Mouse (Mus musculus): ENCODE data around the gene D5Ertd579e. TPM values are rescaled to one million over a fixed set of nuclear protein-coding genes. Genes with fewer than 3 reads are reported as not detected.

The D5Ertd579e gene
- total and polyA plus RNA-seq, 2 experiments from 2014 or later: 32.2 to 56.2 TPM

DNA sequence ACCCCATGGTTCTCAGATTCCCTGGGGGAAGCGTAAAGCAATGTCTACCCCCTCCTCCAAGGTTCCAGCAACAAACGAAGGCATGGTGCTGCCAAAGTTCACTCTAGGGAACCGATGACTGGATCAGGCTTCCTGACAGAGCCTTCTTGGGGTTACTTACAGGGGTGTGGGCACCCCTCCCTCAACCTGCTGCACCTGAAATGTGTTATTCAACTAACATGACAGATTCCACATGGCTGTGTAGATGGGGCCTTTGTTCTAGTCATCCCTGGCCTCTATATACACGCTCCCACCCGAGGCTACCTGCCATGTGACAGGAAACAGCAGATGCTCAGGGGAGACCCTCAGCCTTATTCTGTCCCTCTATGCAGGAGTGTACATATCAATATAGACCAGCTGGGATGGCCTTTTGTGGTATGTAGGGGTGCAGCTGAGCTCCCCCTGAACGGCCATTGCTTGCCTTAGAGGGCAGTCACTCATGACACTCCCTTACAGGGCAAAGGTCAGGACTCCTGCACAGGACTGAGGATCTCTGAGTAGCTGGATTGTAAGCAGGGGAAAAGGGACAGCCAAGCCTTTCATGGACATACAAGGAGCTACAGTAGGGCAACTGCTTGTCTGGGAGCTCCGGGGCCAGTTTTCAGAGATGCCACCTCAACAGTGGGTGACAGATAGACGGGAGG, 32.7 kb upstream of the D5Ertd579e start:
- H3K4me3 ChIP-seq (ENCODE audit: low read length): no peak overlapping the region
- no peak overlapping the region for H3K4me2 ChIP-seq (ENCODE audit: low read depth, low read length)
- no peaks in the 10 kb centered on the region; the same call in 1 of the 2 replicates for H3K27me3 ChIP-seq (ENCODE audit: insufficient read depth, low read length)
- TF ChIP-seq CTCF (IDR thresholded peaks at IDR 0.05; ENCODE audit: low read depth): no peak
- DNase-seq (ENCODE audit: low spot score): no peak
- ATAC-seq: no peak
- H3K27ac ChIP-seq: no peak overlapping the region
- 71% methylated on average over 8 of the region's 8 CpGs for WGBS
- no peak overlapping the region for H3K9ac ChIP-seq (replicated peaks; ENCODE audit: low read length)
- H3K4me1 ChIP-seq (ENCODE audit: insufficient read depth, low read length): no peaks in the 10 kb centered on the region; the same call in 1 of the 2 replicates
- no peaks in the 10 kb centered on the region for H3K9me3 ChIP-seq (ENCODE audit: low read length)
- no peaks in the 10 kb centered on the region for H3K36me3 ChIP-seq (ENCODE audit: insufficient read depth, low read length)

DNA sequence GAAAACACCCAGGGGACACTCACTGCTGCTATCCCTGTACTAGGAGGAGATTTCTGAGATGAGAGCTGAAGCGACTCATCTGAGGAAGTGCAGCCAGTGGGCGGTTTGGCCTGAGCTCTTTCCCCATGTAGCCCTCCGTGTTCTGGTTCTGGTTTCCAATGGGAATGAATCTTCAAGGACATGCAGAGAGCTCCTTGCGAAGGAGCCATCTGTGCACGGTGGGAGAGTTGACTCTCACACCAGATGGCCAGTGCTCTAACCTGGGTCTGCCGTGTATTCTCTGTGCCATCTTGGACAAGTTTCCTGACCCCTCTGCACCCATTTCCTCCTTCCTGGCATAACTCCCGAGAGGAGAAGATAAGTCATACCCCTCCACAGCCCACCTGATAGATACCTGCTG, 32.0 kb upstream of the D5Ertd579e start:
- Histone ChIP-seq H3K27me3 (ENCODE audit: insufficient read depth, low read length) (no peaks in the 10 kb centered on the region; the same call in 1 of the 2 replicates), H3K4me3 (ENCODE audit: low read length) (no peak overlapping the region), H3K4me1 (ENCODE audit: insufficient read depth, low read length) (no peaks in the 10 kb centered on the region; the same call in 1 of the 2 replicates), H3K9ac (replicated peaks; ENCODE audit: low read length) (no peak overlapping the region), H3K9me3 (ENCODE audit: low read length) (no peaks in the 10 kb centered on the region), H3K4me2 (ENCODE audit: low read depth, low read length) (no peak overlapping the region), H3K36me3 (ENCODE audit: insufficient read depth, low read length) (no peaks in the 10 kb centered on the region), H3K27ac (no peak overlapping the region)
- DNase-seq (ENCODE audit: low spot score): no peak
- no peak for ATAC-seq
- WGBS: 61% methylated on average over 7 of the region's 7 CpGs
- no peak for TF ChIP-seq CTCF (IDR thresholded peaks at IDR 0.05; ENCODE audit: low read depth)

DNA sequence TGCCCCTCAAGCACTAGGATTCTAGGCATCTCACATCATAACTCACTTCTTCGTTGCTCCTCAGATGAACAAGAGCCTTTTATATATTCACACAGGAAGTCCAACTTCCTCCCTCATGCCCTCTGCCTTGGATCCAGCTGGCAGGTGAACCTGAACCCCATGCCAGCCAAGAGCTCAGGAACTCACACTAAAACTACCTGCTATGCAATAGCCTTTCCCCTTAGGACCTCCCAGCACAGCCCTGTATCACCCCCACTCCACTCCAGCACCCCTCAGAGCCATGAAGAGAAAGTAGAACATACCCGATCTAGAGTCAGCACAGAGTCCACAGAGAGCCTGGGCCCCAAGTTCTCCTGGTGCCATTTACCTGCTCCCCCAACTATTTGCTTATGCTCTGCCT, 31.3 kb upstream of the D5Ertd579e start:
- ATAC-seq: no peak
- Histone ChIP-seq H3K27me3 (ENCODE audit: insufficient read depth, low read length) (no peaks in the 10 kb centered on the region), H3K36me3 (ENCODE audit: insufficient read depth, low read length) (no peaks in the 10 kb centered on the region), H3K27ac (no peak overlapping the region), H3K4me2 (ENCODE audit: low read depth, low read length) (no peak overlapping the region), H3K4me1 (ENCODE audit: insufficient read depth, low read length) (no peaks in the 10 kb centered on the region; the same call in 1 of the 2 replicates), H3K4me3 (ENCODE audit: low read length) (no peak overlapping the region), H3K9me3 (ENCODE audit: low read length) (no peaks in the 10 kb centered on the region), H3K9ac (replicated peaks; ENCODE audit: low read length) (no peak overlapping the region)
- 84% methylated on average over 2 of the region's 2 CpGs for WGBS
- no peak for TF ChIP-seq CTCF (IDR thresholded peaks at IDR 0.05; ENCODE audit: low read depth)
- DNase-seq (ENCODE audit: low spot score): no peak

DNA sequence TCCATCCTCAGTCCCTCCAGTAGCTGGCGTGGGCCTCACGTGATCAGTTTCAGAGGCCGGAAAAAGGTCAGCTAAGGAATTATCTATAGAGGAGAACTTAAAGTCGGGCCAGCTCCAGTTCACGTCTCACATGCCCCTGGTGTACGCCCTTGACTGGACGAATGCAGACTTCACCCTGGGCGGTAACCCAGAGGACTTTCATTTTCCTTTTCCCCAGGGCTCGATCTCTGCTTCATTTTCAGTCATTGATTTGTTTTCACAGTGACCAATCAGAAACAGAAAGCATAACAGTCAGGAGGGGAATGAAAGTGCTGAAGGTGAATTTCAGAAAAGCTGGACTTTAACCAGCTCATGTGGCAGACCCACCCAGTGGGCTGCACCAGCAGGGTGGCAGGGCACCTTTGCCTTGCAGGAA, 30.6 kb upstream of the D5Ertd579e start:
- no peak for DNase-seq (ENCODE audit: low spot score)
- WGBS: 76% methylated on average over 9 of the region's 9 CpGs
- TF ChIP-seq CTCF (IDR thresholded peaks at IDR 0.05; ENCODE audit: low read depth): no peak

DNA sequence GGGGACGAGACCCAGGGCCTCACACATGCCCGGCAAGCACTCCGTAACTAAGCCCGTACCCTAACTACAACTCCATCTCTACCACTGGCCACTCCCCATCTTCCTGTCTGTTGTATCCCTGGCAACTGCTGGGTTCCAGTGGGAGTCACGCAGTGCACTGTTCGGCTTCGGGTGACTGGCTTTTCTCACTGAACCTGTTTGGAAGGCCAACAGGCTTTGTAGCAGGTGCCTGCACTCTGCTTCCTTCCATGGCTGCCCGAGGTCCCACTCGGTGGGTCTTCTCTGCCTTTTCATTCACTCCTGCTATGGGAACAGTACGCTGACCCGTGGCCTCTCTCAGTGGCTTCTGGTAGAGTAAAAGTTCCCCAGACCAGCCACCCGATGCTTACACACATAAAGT, 30.0 kb upstream of the D5Ertd579e start:
- TF ChIP-seq CTCF (IDR thresholded peaks at IDR 0.05; ENCODE audit: low read depth): no peak
- Histone ChIP-seq H3K9ac (replicated peaks; ENCODE audit: low read length) (no peak overlapping the region), H3K27me3 (ENCODE audit: insufficient read depth, low read length) (no peaks in the 10 kb centered on the region), H3K4me2 (ENCODE audit: low read depth, low read length) (no peak overlapping the region), H3K4me1 (ENCODE audit: insufficient read depth, low read length) (no peaks in the 10 kb centered on the region; the same call in 1 of the 2 replicates), H3K9me3 (ENCODE audit: low read length) (no peaks in the 10 kb centered on the region), H3K4me3 (ENCODE audit: low read length) (no peak overlapping the region), H3K36me3 (ENCODE audit: insufficient read depth, low read length) (no peaks in the 10 kb centered on the region), H3K27ac (no peak overlapping the region)
- ATAC-seq (no peak), DNase-seq (ENCODE audit: low spot score) (no peak)
- WGBS: 62% methylated on average over 12 of the region's 12 CpGs

More for the DNA sequence above, 30.6 kb upstream of the D5Ertd579e start:
- H3K9me3 ChIP-seq (ENCODE audit: low read length): no peaks in the 10 kb centered on the region
- H3K27ac ChIP-seq: no peak overlapping the region
- ATAC-seq: no peak
- no peak overlapping the region for H3K4me3 ChIP-seq (ENCODE audit: low read length)
- H3K4me2 ChIP-seq (ENCODE audit: low read depth, low read length): no peak overlapping the region
- no peaks in the 10 kb centered on the region for H3K36me3 ChIP-seq (ENCODE audit: insufficient read depth, low read length)
- H3K27me3 ChIP-seq (ENCODE audit: insufficient read depth, low read length): no peaks in the 10 kb centered on the region
- H3K4me1 ChIP-seq (ENCODE audit: insufficient read depth, low read length): no peaks in the 10 kb centered on the region; the same call in 1 of the 2 replicates
- H3K9ac ChIP-seq (replicated peaks; ENCODE audit: low read length): no peak overlapping the region

DNA sequence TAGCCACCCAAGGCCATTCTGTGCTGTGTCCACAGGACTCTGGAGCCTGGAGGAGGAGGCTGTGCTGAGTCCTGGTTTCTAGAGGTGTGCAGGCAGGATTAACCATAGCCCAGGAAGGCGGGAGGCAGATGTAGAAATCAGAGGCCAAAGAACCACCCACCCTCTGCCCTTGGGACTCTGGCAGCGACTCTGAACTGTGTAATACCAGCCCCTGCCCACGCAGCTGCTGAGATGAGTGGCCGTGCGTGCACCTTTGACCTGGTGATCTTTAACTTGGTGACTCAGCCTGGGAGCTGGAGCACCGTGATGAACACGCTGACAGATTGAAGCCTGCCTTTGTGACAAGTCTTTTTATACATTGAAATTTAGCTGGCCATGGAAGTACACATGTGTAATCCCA, 28.4 kb upstream of the D5Ertd579e start:
- Histone ChIP-seq H3K4me1 (ENCODE audit: insufficient read depth, low read length) (no peaks in the 10 kb centered on the region; the same call in 1 of the 2 replicates), H3K27me3 (ENCODE audit: insufficient read depth, low read length) (no peaks in the 10 kb centered on the region), H3K4me3 (ENCODE audit: low read length) (no peak overlapping the region), H3K27ac (no peak overlapping the region), H3K9me3 (ENCODE audit: low read length) (no peaks in the 10 kb centered on the region), H3K9ac (replicated peaks; ENCODE audit: low read length) (no peak overlapping the region), H3K36me3 (ENCODE audit: insufficient read depth, low read length) (no peaks in the 10 kb centered on the region), H3K4me2 (ENCODE audit: low read depth, low read length) (no peak overlapping the region)
- no peak for DNase-seq (ENCODE audit: low spot score)
- no peak for TF ChIP-seq CTCF (IDR thresholded peaks at IDR 0.05; ENCODE audit: low read depth)
- ATAC-seq: no peak
- WGBS: 75% methylated on average over 7 of the region's 7 CpGs

DNA sequence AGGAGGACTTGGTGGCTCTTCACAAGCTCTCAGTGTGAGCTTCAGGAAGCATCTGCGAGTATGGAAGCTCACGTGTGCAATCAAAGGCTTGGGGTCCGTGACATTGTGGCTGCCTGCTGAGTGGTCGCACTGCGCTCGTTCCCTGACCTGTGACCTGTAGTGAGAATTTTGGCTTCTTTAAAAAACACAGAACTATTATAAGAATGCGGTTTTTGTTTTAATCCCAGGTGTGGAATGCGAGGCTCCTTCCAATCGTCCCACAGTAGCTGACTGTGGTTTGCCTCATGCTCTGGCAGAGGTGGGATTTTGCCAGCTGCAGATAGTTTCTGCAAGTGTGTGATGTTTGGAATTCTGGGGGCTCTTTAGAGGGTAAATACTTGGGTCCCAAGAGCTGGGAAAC, 27.5 kb upstream of the D5Ertd579e start:
- DNase-seq (ENCODE audit: low spot score) (no peak), ATAC-seq (no peak)
- no peaks in the 10 kb centered on the region for H3K36me3 ChIP-seq (ENCODE audit: insufficient read depth, low read length)
- H3K4me3 ChIP-seq (ENCODE audit: low read length): no peak overlapping the region
- H3K27ac ChIP-seq: no peak overlapping the region
- no peak for TF ChIP-seq CTCF (IDR thresholded peaks at IDR 0.05; ENCODE audit: low read depth)
- no peak overlapping the region for H3K4me2 ChIP-seq (ENCODE audit: low read depth, low read length)
- H3K9me3 ChIP-seq (ENCODE audit: low read length): no peaks in the 10 kb centered on the region
- H3K4me1 ChIP-seq (ENCODE audit: insufficient read depth, low read length): no peaks in the 10 kb centered on the region; the same call in 1 of the 2 replicates
- no peaks in the 10 kb centered on the region for H3K27me3 ChIP-seq (ENCODE audit: insufficient read depth, low read length)
- 67% methylated on average over 9 of the region's 9 CpGs for WGBS
- H3K9ac ChIP-seq (replicated peaks; ENCODE audit: low read length): no peak overlapping the region
